Mouse (Mus musculus) MEL (cell line): ENCODE measurements around the gene Lyrm1.

Experiments used
- CHD1 ChIP-seq: IDR thresholded peaks from 2 replicates; pipeline ENCODE4 v1.6.1; 2012; ENCODE audit warnings: low read depth, mild to moderate bottlenecking, inconsistent platforms, low read length, improper control_type of control experiment
- CHD2 ChIP-seq: IDR thresholded peaks from 2 replicates; pipeline ENCODE4 v1.6.1; 2011; ENCODE audit warnings: low read length, improper control_type of control experiment
- CTCF ChIP-seq, 3 experiments: IDR thresholded peaks in 2 of 3; conservative IDR thresholded peaks in 1 of 3; 2 replicates each; pipeline ENCODE4 v1.5.1; 2011 to 2012; ENCODE audit warnings: low read length in 3 of 3, low read depth in 2 of 3, mild to moderate bottlenecking in 2 of 3, improper control_type of control experiment in 1 of 3, inconsistent platforms in 1 of 3, mixed read lengths in 1 of 3, moderate library complexity in 1 of 3; ENCODE audit not compliant: control insufficient read depth in 1 of 3, insufficient read depth in 1 of 3, poor library complexity in 1 of 3, severe bottlenecking in 1 of 3
- ELF1 ChIP-seq: IDR thresholded peaks from 2 replicates; pipeline ENCODE4 v1.6.1; 2014; ENCODE audit warnings: low read depth, mild to moderate bottlenecking, inconsistent platforms, low read length, improper control_type of control experiment, moderate library complexity
- EP300 ChIP-seq, 2 experiments: IDR thresholded peaks; 2 replicates each; pipeline ENCODE4 v1.6.1; 2011; ENCODE audit warnings: improper control_type of control experiment in 2 of 2, low read length in 2 of 2, low read depth in 1 of 2, mild to moderate bottlenecking in 1 of 2
- MAX ChIP-seq: IDR thresholded peaks from 2 replicates; pipeline ENCODE4 v1.6.1; 2011; ENCODE audit warnings: low read length, improper control_type of control experiment
- MAZ ChIP-seq: IDR thresholded peaks from 2 replicates; pipeline ENCODE4 v1.6.1; 2012; ENCODE audit warnings: low read depth, mild to moderate bottlenecking, inconsistent platforms, low read length, improper control_type of control experiment
- POLR2A ChIP-seq, 2 experiments: IDR thresholded peaks; 2 replicates each; pipeline ENCODE4 v1.6.1; 2011 to 2012; ENCODE audit warnings: low read length in 2 of 2, mild to moderate bottlenecking in 2 of 2, control low read depth in 1 of 2, improper control_type of control experiment in 1 of 2, low read depth in 1 of 2, moderate library complexity in 1 of 2; ENCODE audit not compliant: control insufficient read depth in 1 of 2, insufficient read depth in 1 of 2, poor library complexity in 1 of 2
- TBP ChIP-seq: IDR thresholded peaks from 2 replicates; pipeline ENCODE4 v1.8.0; 2011; ENCODE audit warnings: low read depth, low read length, improper control_type of control experiment
- TCF12 ChIP-seq: IDR thresholded peaks from 2 replicates; pipeline ENCODE4 v1.6.1; 2014; ENCODE audit warnings: low read depth, mild to moderate bottlenecking, inconsistent platforms, low read length, improper control_type of control experiment, moderate library complexity
- USF1 ChIP-seq: IDR thresholded peaks from 2 replicates; pipeline ENCODE4 v1.6.1; 2014; ENCODE audit warnings: low read depth, mild to moderate bottlenecking, inconsistent platforms, low read length, improper control_type of control experiment, moderate library complexity
- ZKSCAN1 ChIP-seq: IDR thresholded peaks from 2 replicates; pipeline ENCODE4 v1.6.1; 2012; ENCODE audit warnings: low read depth, mild to moderate bottlenecking, inconsistent platforms, low read length, improper control_type of control experiment, moderate library complexity
- ZNF384 ChIP-seq: IDR thresholded peaks from 2 replicates; pipeline ENCODE4 v1.6.1; 2012; ENCODE audit warnings: low read depth, mild to moderate bottlenecking, inconsistent platforms, low read length, improper control_type of control experiment

DNA sequence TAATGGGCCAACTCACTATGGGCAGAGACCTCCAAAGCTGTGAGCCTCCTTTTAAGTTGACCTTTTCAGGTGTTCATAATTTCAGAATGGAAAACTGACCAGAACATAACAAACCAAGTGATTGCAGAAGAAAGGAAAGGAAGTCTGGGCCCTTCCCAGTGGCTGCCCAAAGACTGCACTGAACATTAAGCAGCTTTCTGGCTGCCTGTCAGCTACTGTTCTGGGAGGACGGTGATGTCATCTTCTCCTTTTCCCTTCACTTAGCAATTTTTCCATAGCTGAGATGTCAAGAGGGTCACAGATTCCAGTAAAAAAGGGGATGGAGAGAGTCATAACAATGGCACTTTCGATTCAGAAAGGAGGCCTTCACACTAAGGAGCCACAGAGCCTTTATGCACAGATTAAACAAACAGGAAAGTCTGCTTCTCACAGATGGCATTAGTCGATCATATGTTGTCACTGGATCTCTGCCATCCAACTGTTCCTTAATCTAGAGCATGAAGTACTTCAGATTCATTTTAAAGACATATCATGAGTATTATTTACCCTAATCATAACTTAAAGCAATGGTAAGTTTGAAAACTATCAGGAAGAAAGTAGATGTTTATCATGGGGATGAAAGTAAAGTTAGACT is 89.7 kb downstream of the Lyrm1 start:
- TF ChIP-seq CTCF (IDR thresholded peaks at IDR 0.05 in 2 of 3, conservative IDR thresholded peaks at IDR 0.05 in 1 of 3; ENCODE audit: control insufficient read depth in 1 of 3, insufficient read depth in 1 of 3, low read depth in 2 of 3, low read length in 3 of 3, poor library complexity in 1 of 3, severe bottlenecking in 1 of 3): no peak
- TF ChIP-seq POLR2A (IDR thresholded peaks at IDR 0.05; ENCODE audit: control insufficient read depth in 1 of 2, insufficient read depth in 1 of 2, low read depth in 1 of 2, low read length in 2 of 2, poor library complexity in 1 of 2): no peak
- no peak for TF ChIP-seq TBP
- no peak for TF ChIP-seq USF1
- no peak for TF ChIP-seq CHD2
- no peak for TF ChIP-seq ZKSCAN1
- no peak for TF ChIP-seq EP300 (IDR thresholded peaks at IDR 0.05; ENCODE audit: low read depth in 1 of 2, low read length in 2 of 2)
- no peak for TF ChIP-seq MAX
- TF ChIP-seq TCF12: no peak
- TF ChIP-seq ELF1: no peak
- TF ChIP-seq ZNF384: no peak
- no peak for TF ChIP-seq MAZ
- no peak for TF ChIP-seq CHD1
